Mouse (Mus musculus) embryonic fibroblast, embryonic 13.5 days (primary cell): ENCODE measurements at regions not wholly inside any gene's neighbourhood (a gene's known extent, or its start where the extent isn't known, plus 50 kb on each side); places are given as distances from the start of the nearest gene placed in this dataset.

Source experiments
- CTCF ChIP-seq: IDR thresholded peaks from 2 replicates; pipeline ENCODE4 v1.5.1; 2011; ENCODE audit warnings: mild to moderate bottlenecking, control low read depth, low read length, moderate library complexity, borderline replicate concordance; ENCODE audit not compliant: insufficient read depth
- POLR2A ChIP-seq: IDR thresholded peaks from 2 replicates; pipeline ENCODE4 v1.6.1; 2011; ENCODE audit warnings: low read depth, mild to moderate bottlenecking, control low read depth, low read length, moderate library complexity

- TF ChIP-seq CTCF: no peak
- no peak for TF ChIP-seq POLR2A
Measured at GRCm38 (mm10) chrX:19162351-19162750, 318.8 kb downstream of the Tex13c3 start.
